Mouse (Mus musculus) ZHBTc4 (cell line): ENCODE measurements around the gene Tsc22d4.
A peak's percentile ranks its signal among the peaks of the same experiment; 100 is the strongest.

ENCODE experiments used
- DNase-seq: peaks from one replicate; pipeline ENCODE4 v3.0.0-alpha.2; 2011; ENCODE audit warnings: low read depth, low spot score

Tsc22d4 gene

DNA sequence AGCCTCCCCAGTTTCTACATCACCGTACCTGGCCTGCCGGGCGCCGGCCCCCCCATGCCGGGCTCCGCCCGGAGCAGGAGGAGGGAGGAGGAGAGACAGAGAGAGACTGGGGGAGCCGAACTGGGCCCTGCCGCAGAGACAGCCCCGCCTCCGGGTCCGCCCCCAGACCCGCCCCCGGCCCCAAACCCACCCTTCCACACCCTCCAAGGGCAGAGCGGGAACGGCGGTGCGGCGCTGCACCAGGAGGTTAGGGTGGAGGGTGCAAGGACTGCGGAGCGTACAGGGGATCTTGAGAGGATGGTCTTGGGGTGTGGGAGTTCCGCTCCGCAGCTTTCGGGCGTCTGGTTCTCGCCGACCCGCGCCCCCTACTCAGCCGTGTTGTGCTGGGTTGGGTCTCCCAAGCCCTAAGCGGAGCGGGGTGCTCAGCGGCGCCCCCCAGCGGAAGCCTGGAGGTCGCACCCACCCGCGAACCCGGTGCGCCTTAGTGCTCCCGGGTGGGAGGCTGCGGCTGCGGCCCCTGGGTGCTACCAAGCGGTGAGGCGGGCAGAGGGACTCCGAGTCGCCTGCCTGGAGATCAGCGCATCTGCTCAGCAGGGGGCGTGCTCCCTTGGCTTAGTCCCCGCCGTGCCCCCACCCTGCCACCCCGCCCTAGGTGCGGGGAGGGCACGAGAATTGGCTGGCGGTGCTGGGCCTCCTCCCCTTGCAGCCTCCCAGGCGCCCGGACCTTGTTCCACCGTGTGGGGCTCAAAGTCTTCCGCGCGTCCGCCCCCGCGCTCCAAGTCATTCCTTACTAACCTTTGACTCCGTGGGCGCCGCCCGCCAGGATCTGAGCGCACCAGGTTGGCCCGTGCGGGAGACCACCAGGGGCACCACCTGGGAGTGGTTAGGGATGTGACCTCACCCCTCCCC lies 4.3 kb upstream of the Tsc22d4 start, which contains the start of gene Nyap1:
Nyap1 (minus strand) TSS at position 585 of the 909 bp plus-strand sequence.
- DNase-seq, result peak; percentile 91

GRCm38 (mm10) chr5:137742048-137742447 lies 3.5 kb upstream of the Tsc22d4 start:
- DNase-seq, result no peak

GRCm38 (mm10) chr5:137742836-137743235 lies 2.7 kb upstream of the Tsc22d4 start:
- DNase-seq, result no peak

GRCm38 (mm10) chr5:137744197-137744596 lies 1.3 kb upstream of the Tsc22d4 start:
- DNase-seq, result no peak

- DNase-seq, result peak; percentile 72
Measured at GRCm38 (mm10) chr5:137746282-137746850, 836 bp downstream of the Tsc22d4 start.

- DNase-seq, result no peak
Measured at GRCm38 (mm10) chr5:137746851-137747325, 1.4 kb downstream of the Tsc22d4 start.

DNA sequence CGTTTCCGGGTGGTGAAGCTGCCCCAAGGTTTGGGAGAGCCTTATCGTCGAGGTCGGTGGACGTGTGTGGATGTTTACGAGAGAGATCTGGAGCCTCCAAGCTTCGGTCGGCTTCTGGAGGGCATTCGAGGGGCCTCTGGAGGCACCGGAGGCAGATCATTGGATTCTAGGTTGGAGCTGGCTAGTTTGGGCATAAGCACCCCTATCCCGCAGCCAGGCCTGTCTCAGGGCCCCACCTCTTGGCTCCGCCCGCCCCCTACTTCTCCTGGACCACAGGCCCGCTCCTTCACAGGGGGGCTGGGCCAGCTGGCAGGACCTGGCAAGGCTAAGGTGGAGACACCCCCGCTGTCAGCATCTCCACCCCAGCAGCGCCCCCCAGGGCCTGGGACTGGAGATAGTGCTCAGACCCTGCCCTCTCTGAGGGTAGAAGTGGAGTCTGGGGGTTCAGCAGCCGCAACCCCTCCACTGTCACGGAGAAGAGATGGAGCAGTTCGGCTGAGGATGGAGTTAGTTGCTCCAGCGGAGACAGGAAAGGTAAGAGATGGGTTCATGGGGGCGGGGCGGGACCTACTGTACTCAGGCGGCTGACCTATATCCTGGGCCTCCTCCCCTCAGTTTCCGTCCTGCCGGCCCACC lies 1.9 kb downstream of the Tsc22d4 start:
- no peak for DNase-seq

DNA sequence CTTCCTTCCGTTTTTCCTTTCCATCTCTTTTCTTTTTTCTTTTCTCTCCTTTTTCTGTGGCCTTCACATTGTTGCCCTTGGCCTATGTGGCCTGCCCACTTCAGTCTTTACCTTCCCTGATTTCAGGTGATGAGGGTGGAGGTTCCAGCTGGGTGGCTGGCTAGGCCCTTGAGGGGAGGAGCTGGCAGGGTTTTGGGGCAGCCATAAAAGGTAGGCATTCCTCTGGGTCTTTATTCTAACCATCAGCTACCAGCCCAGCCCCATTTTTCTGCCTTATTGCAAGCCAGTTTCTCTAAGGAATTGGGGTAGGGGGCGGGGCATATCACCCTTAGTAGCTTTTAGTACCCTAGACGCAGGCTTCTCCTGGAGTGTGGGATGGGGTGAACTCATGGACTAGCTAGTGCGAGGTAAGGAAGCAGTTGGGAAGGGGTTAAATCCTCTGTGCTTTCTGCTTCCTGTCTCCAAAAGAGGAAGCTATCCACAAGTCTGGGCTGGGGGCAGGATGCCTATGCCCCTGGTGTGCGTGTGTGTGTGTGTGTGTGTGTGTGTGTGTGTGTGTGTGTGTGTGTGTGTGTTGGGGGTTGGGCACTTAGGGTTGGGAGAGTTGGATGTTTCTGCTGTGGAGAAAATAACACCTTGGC lies 2.7 kb downstream of the Tsc22d4 start:
- no peak for DNase-seq

- peak; percentile 36 for DNase-seq
Measured at GRCm38 (mm10) chr5:137749196-137749836, 3.8 kb downstream of the Tsc22d4 start.

GRCm38 (mm10) chr5:137750212-137750611 lies 4.7 kb downstream of the Tsc22d4 start:
- peak; percentile 32 for DNase-seq

- peak; percentile 27 for DNase-seq
Measured at GRCm38 (mm10) chr5:137751221-137751887, 5.8 kb downstream of the Tsc22d4 start.

DNA sequence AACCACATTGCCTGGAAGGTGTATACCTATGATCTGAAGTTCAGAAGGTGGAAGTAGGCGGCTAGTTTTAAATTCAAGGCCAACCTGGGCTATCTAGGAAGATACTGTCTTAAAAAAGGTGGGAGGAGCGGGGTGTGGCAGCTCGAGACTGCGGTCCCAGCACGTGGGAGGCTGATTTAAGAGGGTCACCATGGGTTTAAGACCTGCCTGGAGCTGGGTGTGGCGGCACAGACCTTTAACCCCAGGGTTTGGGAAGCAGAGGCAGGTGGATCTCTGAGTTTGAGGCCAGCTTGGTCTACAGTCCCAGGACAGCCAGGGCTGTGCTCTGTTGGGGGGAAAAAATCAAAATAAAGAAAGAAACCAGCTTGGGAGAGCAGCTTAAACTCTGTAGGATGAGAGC lies 6.5 kb downstream of the Tsc22d4 start:
- DNase-seq, result peak; percentile 23

DNA sequence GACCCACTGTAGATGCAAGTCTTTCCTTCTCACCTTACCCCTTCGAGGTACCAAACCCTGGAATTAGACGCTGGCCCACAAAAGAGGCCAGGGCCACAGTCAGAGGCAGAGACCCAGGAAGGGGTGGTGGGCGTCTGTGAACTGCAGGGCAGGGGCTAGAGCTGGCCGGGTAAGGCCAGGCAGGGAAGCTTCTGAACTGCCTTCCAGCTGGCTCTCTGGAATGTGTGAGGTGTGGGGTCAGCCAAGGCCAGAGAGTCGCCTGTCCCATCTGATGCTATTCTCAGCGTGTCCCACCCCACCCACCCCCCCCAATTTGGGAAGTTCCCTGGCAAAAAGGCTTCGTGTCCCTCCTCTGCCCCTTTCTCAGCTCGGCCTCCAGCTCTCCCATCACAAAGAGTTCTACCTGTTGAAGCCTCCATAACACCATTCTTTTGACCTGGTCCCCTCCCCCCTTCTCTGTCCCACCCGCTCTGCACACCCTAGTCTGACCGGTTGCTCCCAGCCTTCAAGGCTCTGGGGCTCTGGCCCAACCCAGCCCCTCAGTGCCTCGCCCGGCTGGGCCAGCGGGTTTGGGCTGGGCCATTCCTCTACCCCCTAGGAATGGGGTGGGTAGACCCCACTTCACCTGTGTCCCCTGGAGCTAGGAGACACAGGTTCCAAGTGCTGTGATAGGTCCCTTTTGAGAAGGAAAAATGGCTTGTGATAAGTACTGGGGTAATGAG lies 7.7 kb downstream of the Tsc22d4 start:
- DNase-seq, result no peak

DNA sequence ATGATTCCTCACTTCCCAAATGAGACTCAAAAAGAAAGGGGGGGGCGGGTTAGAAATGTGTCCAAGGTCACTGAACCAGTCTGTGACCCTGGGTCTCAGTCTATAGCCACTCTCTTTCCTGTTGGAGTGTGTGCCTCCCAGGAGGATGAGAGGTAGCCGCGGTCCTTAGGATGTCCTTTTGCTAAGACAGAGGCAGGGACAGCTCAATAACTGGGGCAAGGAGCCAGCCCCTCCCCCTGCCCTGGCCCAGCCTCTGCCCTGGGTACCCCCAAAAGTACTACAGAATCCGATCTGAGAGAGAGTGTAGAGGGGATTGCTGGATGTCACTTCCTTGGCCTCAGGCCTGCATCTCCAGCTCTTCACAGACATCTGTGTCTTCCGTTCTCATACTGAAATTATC lies 9.9 kb downstream of the Tsc22d4 start:
- DNase-seq, result no peak

- DNase-seq, result no peak
Measured at GRCm38 (mm10) chr5:137756106-137756505, 10.6 kb downstream of the Tsc22d4 start.

DNA sequence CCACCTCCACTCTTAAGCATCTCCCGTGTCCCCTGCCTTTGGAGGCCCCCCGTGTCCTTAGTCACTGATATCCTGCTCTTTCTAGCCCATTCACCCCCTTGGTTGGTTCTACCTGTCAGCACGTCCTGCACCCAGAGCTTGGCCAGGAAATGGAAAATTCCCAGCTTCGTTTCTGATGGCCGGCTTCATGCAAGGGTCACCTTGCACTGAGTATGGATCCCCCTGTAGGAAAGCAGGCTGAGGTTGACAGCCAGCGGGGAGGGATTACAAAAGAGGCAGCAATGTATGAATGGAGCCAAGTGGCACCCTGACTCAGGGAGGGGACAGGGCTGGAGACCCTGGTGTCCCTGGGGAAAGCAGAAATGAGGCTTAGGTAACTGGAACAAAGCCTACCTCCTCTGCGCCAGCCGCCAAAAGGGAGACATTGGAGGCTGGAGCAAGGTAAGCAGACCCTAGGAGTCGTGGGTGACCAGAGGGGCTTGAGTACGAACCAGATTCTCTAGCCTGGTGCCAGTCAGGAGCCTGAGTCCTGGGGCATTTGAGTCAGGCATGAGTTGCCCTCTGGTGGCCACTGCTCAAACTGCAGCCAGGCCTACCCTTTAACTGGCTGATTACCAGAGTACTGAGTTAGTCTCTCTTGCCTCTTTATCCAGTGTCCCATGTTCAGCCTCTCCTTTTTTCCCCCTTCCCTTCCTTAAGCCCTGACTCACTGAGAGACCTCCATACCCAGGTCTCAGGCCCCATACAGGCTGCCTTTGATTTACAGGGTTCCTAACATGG lies 11.5 kb downstream of the Tsc22d4 start:
- DNase-seq, result peak; percentile 89

DNA sequence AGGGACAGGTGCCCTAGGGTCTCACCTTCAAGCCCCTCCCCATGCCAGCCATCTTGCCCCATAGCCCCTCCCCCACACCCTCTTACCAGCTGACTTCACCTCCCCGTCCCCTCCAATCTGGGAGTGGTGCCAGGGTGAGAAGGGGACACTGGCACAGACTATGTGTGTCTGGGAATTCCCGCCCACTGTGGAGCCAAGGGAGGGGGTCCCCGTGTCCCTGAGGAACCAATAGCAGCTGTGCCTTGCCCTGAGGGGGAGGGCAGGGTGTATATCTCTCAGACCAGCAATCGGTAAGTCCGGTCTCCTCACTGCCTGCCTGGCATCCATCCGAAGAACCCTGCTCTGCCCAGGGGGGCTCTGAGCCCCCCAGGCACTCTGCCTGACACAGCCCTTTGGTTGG lies 12.4 kb downstream of the Tsc22d4 start:
- no peak for DNase-seq

DNA sequence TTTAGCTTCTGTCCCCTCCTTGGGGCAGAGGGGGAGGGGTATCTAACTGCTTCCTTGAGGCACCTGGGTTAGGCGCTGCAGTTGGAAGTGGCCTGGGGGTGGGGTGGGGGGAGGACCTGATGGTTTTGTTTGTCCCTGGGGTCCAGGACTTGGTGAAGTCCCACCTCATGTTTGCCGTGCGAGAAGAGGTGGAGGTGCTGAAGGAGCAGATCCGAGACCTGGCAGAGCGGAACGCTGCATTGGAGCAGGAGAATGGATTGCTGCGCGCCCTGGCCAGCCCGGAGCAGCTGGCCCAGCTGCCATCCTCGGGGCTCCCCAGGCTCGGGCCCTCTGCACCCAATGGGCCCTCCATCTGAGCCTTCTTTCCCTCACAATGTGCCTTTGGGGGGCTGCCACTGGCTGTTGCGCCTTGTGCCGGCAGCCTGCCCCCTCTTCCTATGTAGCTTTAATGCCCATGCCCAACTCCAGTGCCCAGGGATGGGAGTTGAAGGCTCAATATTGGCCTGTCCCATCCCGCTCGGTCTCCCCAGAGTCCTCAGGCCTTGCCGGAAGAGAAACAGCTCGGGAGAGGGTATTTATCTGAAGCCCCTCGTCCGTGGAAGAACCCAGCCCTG lies 13.5 kb downstream of the Tsc22d4 start:
- no peak for DNase-seq

- peak; percentile 95 for DNase-seq
Measured at GRCm38 (mm10) chr5:137759971-137760412, 14.5 kb downstream of the Tsc22d4 start.
